Mouse (Mus musculus): ENCODE results near the gene Ercc6l2.

Ercc6l2 gene

GRCm38 (mm10) chr13:63929917-63930515 is 115.0 kb downstream of the Ercc6l2 start:
- DNase-seq (ENCODE audit: low read depth, low spot score), result no peak

- DNase-seq (ENCODE audit: low read depth, low spot score), result no peak
These were observed 115.5 kb downstream of the Ercc6l2 start for GRCm38 (mm10) chr13:63930525-63930924.

- no peak for DNase-seq (ENCODE audit: low read depth, low spot score)
These were observed 121.3 kb downstream of the Ercc6l2 start for GRCm38 (mm10) chr13:63936369-63936768.

GRCm38 (mm10) chr13:63940257-63940656 is 125.2 kb downstream of the Ercc6l2 start:
- DNase-seq (ENCODE audit: low read depth, low spot score), result no peak

GRCm38 (mm10) chr13:63941170-63941569 is 126.1 kb downstream of the Ercc6l2 start:
- no peak for DNase-seq (ENCODE audit: low read depth, low spot score)

- no peak for DNase-seq (ENCODE audit: low read depth, low spot score)
These were observed 128.6 kb downstream of the Ercc6l2 start for GRCm38 (mm10) chr13:63943605-63944004.

- DNase-seq (ENCODE audit: low read depth, low spot score), result no peak
These were observed 129.4 kb downstream of the Ercc6l2 start for GRCm38 (mm10) chr13:63944344-63945021.
